ENCODE assay signal across 8 mouse cellular contexts in genomic region chr19:46598720-46599252, GRCm38 (mm10). TPM values are rescaled to one million over a fixed set of nuclear protein-coding genes. Genes with fewer than 3 reads are reported as not detected.
DNase-seq lines count a peak whose midpoint lies in the region; ATAC-seq lines count a peak whose summit lies in the region.

Gene Wbp1l, plus strand, starts transcription at chr19:46599084.

- peak within 1 kb of the TSS; percentile 74 for H3K27ac ChIP-seq in hindbrain, embryonic 15.5 days (replicated peaks)

- peak within 1 kb of the TSS; percentile 92 for H3K4me2 ChIP-seq in hindbrain, embryonic 15.5 days

- 1% methylated on average over 21 of the region's 22 CpGs for WGBS in hindbrain, embryonic 15.5 days

- peaks cover 33% of the 10 kb centered on the region for H3K4me1 ChIP-seq in hindbrain, embryonic 15.5 days (replicated peaks)

- no peaks in the 10 kb centered on the region for H3K27me3 ChIP-seq in hindbrain, embryonic 15.5 days

- peak; percentile 99 for ATAC-seq in hindbrain, embryonic 15.5 days (ENCODE audit: low FRiP score, low read depth)

- H3K36me3 ChIP-seq in hindbrain, embryonic 15.5 days: peaks cover 8% of the 10 kb centered on the region; the same call in 1 of the 2 replicates

- peak; percentile 98 for DNase-seq in T-cell, adult 2 months (ENCODE audit: low spot score)
- DNase-seq in cerebellum, postnatal 36 days: peak; percentile 93
- peak; percentile 97 to 98 for DNase-seq in frontal cortex, postnatal 36 days (ENCODE audit: low spot score in 2 of 2)
- peak; percentile 99 for DNase-seq in left cerebral cortex, adult 11 months (ENCODE audit: low spot score)
- peak; percentile 96 to 99 for DNase-seq in lung, postnatal 4 days
- DNase-seq in retina, postnatal 7 days (ENCODE audit: low read depth, low spot score): peak; percentile 97
- peak; percentile 85 for DNase-seq in urinary bladder, adult 2 months (ENCODE audit: low spot score)

- peak within 1 kb of the TSS; percentile 87 for H3K4me3 ChIP-seq in hindbrain, embryonic 15.5 days

- H3K9ac ChIP-seq in hindbrain, embryonic 15.5 days: peak within 1 kb of the TSS; percentile 75

- no peaks in the 10 kb centered on the region for H3K9me3 ChIP-seq in hindbrain, embryonic 15.5 days

RNA-seq across cellular contexts. Expression of gene Wbp1l, which starts in this region (rescaled TPM):
- polyA plus RNA-seq in hindbrain, embryonic 15.5 days (2015; fragmentation: Nextera tagmentation; extraction: Ambion mirVana): 37.4 and 41.1 TPM in 2 replicates
- 60.0 and 70.2 TPM in 2 replicates for polyA plus RNA-seq in urinary bladder, adult 2 months (2012; rRNA removed)

Comparison
In these comparisons a context has a peak if more than half of its experiments do, and no peak if none do; other contexts are left out.
1. Peak in every context shown above with its lines: DNase-seq, ATAC-seq, H3K4me3 ChIP-seq and H3K27ac ChIP-seq.